Mouse (Mus musculus) ES-E14 (cell line): ENCODE data around the gene Urah. TPM values are rescaled to one million over a fixed set of nuclear protein-coding genes. Genes with fewer than 3 reads are reported as not detected.

Experiments
- DNase-seq: peaks from one replicate; pipeline ENCODE4 v3.0.0-alpha.2; 2013; ENCODE audit warnings: low read depth, low spot score
- H3K27ac ChIP-seq: 2 replicates; pipeline ENCODE4 v1.5.1; 2012; ENCODE audit warnings: low read depth, mild to moderate bottlenecking, low read length, moderate library complexity, mixed read lengths; ENCODE audit not compliant: poor library complexity, insufficient read depth, severe bottlenecking
- H3K36me3 ChIP-seq: 2 replicates; pipeline ENCODE4 v1.6.1; 2012; ENCODE audit warnings: mild to moderate bottlenecking, low read length, moderate library complexity, mixed read lengths; ENCODE audit not compliant: control insufficient read depth, poor library complexity, insufficient read depth, severe bottlenecking
- H3K4me1 ChIP-seq, 2 experiments: fragments of 150-350 bp in 1 of 2; sonication (generic) in 1 of 2; 2 replicates each; pipeline ENCODE4 v1.6.1; 2012; ENCODE audit warnings: low read length in 2 of 2, mild to moderate bottlenecking in 1 of 2, mixed read lengths in 1 of 2; ENCODE audit not compliant: control insufficient read depth in 2 of 2, insufficient read depth in 2 of 2, poor library complexity in 1 of 2
- H3K4me3 ChIP-seq, 2 experiments: fragments of 150-350 bp in 1 of 2; sonication (generic) in 1 of 2; 2 replicates each; pipeline ENCODE4 v1.5.1; 2012; ENCODE audit warnings: low read length in 2 of 2, low read depth in 1 of 2, mild to moderate bottlenecking in 1 of 2, mixed read lengths in 1 of 2; ENCODE audit not compliant: insufficient read depth in 1 of 2, poor library complexity in 1 of 2, severe bottlenecking in 1 of 2
- H3K9ac ChIP-seq: 2 replicates; pipeline ENCODE4 v1.6.1; 2012; ENCODE audit warnings: low read depth, mild to moderate bottlenecking, low read length, mixed read lengths; ENCODE audit not compliant: poor library complexity, insufficient read depth, severe bottlenecking
- H3K9me3 ChIP-seq: fragments of 150-350 bp; sonication (generic); 2 replicates; pipeline ENCODE4 v1.6.1; 2012; ENCODE audit warnings: low read depth, mild to moderate bottlenecking, low read length; ENCODE audit not compliant: control insufficient read depth, insufficient read depth
- CHD2 ChIP-seq: IDR thresholded peaks from 2 replicates; pipeline ENCODE4 v1.6.1; 2014; ENCODE audit warnings: mild to moderate bottlenecking, low read depth, low read length, inconsistent platforms
- HCFC1 ChIP-seq: IDR thresholded peaks from 2 replicates; pipeline ENCODE4 v1.6.1; 2012; ENCODE audit warnings: low read length, inconsistent platforms, borderline replicate concordance; ENCODE audit not compliant: insufficient read depth
- MAFK ChIP-seq: IDR thresholded peaks from 2 replicates; pipeline ENCODE4 v1.6.1; 2014; ENCODE audit warnings: mild to moderate bottlenecking, low read depth, low read length, inconsistent platforms; ENCODE audit not compliant: insufficient read depth
- ZC3H11A ChIP-seq: IDR thresholded peaks from 2 replicates; pipeline ENCODE4 v1.6.1; 2012; ENCODE audit warnings: low read depth, mild to moderate bottlenecking, inconsistent platforms, low read length, borderline replicate concordance
- ZNF384 ChIP-seq: IDR thresholded peaks from 2 replicates; pipeline ENCODE4 v1.6.1; 2012; ENCODE audit warnings: low read depth, low read length, inconsistent platforms
- in situ Hi-C, 2 experiments: fragments of 600-800 bp; cut with MboI; formaldehyde crosslinking; loops; one replicate each; pipeline ENCODE4 v1.15.1; 2025; ENCODE audit warnings: low sequenced_read_pairs in 2 of 2, inconsistent platforms in 1 of 2; ENCODE audit not compliant: unreplicated experiment in 2 of 2
- total RNA-seq: library from RNA; depleted of rRNA; stranded (reverse); fragments of 300-350 nt; gene quantifications from 2 replicates; pipeline ENCODE4 v1.2.3, GENCODE M21; 2012

Gene Urah
- total RNA-seq, 1 experiment: 19.5 TPM

- Histone ChIP-seq H3K36me3 (peaks cover 4% of the 10 kb centered on the region), H3K4me1 (0 out of 4 replicates have a peak, but pooled peaks cover 0 to 2% of the 10 kb centered on the region in 2 experiments), H3K4me3 (peak within 1 kb of the TSS; percentile 88 to 91), H3K27ac (peak within 1 kb of the TSS; percentile 11), H3K9ac (peak within 1 kb of the TSS; percentile 86), H3K9me3 (no peaks in the 10 kb centered on the region)
- TF ChIP-seq ZC3H11A (no peak), HCFC1 (0 out of 2 replicates have a peak, but pooled peaks have one; percentile 37), CHD2 (peak; percentile 82), ZNF384 (no peak), MAFK (no peak)
- DNase-seq: peak; percentile 73
- in situ Hi-C loops: no loop called here
These were observed 13.0 kb upstream of the Urah start, which contains the start of gene Zfp941 for GRCm38 (mm10) chr7:140821653-140822329. Zfp941 (minus strand) TSS chr7:140822178.

- Histone ChIP-seq H3K9me3 (no peaks in the 10 kb centered on the region), H3K27ac (no peak overlapping the region), H3K4me3 (no peak overlapping the region), H3K36me3 (peaks cover 4% of the 10 kb centered on the region), H3K9ac (no peak overlapping the region), H3K4me1 (0 out of 4 replicates have a peak, but pooled peaks cover 0 to 2% of the 10 kb centered on the region in 2 experiments)
- in situ Hi-C loops: no loop called here
- no peak for DNase-seq
- TF ChIP-seq ZNF384: no peak
These were observed 12.1 kb upstream of the Urah start for GRCm38 (mm10) chr7:140822731-140823130.

GRCm38 (mm10) chr7:140828171-140828881 is 6.5 kb upstream of the Urah start:
- Histone ChIP-seq H3K4me1 (peaks cover 0 to 3% of the 10 kb centered on the region in 2 experiments; a peak in 1 of 4 replicates), H3K36me3 (no peaks in the 10 kb centered on the region), H3K27ac (no peak overlapping the region), H3K9me3 (no peaks in the 10 kb centered on the region), H3K4me3 (no peak overlapping the region), H3K9ac (no peak overlapping the region)
- TF ChIP-seq MAFK (no peak), CHD2 (no peak)
- in situ Hi-C loops: loop anchor here in 1 of 2 experiments (25.0 kb wide), 1 partner anchor 234 kb away; the partner anchor contains the start of gene B4galnt4
- DNase-seq: no peak

GRCm38 (mm10) chr7:140831447-140831846 is 3.4 kb upstream of the Urah start:
- Histone ChIP-seq H3K4me1 (peaks cover 0 to 7% of the 10 kb centered on the region in 2 experiments; a peak in 1 of 4 replicates), H3K36me3 (no peaks in the 10 kb centered on the region), H3K9me3 (no peaks in the 10 kb centered on the region), H3K4me3 (no peak overlapping the region), H3K27ac (no peak overlapping the region), H3K9ac (no peak overlapping the region)
- TF ChIP-seq CHD2: no peak
- no peak for TF ChIP-seq MAFK
- TF ChIP-seq ZC3H11A: no peak
- TF ChIP-seq HCFC1: no peak
- no peak for TF ChIP-seq ZNF384
- no peak for DNase-seq
- in situ Hi-C loops: loop anchor here in 1 of 2 experiments (25.0 kb wide), 1 partner anchor 231 kb away; the partner anchor contains the start of gene B4galnt4
